Mouse (Mus musculus): Measurements from ENCODE around the gene Fam222b.
A peak's percentile ranks its signal among the peaks of the same experiment; 100 is the strongest.
"Not testable (repeated sequence)": the region's sequence is repeated elsewhere in the genome, so short reads cannot be mapped to it uniquely, and the experiment has no call there.

Fam222b gene

GRCm38 (mm10) chr11:78087756-78088281, 6.6 kb upstream of the Fam222b start:
- no peak for DNase-seq (ENCODE audit: low spot score)

DNA sequence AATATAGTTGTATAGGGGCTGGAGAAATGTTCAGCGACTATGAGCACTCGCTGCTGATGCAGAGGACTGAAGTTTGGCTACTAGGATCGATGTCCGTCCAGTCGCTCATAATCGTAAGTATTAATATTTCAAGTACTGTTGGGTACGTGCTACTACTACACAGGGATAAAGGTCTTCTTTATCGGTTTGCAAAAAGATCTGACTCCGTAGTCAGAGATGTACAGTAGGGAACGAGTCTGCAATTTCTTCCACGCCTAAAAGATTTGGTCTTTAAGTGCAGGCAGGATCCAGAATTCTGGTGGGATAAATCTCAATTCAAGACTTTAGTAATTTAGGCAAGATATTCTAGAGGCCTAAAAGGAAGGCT, 340 bp upstream of the Fam222b start:
- DNase-seq (ENCODE audit: low spot score): no peak

DNA sequence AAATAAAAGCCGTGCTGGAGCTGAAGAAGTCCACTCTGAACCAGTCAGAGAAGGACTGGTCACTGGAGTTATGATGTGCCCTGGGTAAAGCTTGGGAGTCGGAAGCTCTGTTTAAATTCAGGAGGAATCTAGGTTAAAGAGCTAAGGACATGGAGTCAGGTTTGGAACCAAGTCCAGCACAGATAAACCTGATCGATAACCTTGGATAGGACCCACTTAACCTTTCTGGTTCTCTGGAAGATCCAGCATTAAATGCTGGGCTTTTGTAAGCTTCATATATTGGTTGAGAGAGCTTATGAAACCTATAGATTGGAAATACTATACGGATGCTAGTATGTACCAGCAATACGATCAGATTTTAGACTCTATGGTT, 670 bp downstream of the Fam222b start:
- no peak for DNase-seq (ENCODE audit: low spot score)

GRCm38 (mm10) chr11:78097077-78097476, 2.6 kb downstream of the Fam222b start:
- DNase-seq (ENCODE audit: low spot score): no peak

DNA sequence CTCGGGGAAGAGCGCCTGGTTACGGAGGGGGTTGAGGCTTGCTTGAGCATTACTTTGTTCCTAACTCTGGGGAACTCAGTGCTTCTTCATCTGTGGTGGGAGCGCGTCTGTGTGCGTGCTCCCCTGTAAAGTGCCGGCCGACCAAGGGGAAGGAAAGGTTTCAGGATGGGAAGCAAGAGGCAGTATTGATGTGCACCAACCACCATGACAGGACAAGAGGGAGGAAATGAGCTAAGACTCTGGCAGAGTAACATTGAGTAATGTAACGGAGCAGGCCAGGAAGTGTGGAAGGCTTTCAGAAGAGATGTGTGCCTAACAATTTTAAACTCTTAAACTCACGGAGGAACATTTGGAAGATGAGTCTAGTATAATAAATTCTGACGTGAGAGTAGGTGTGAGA, 6.3 kb downstream of the Fam222b start:
- no peak for DNase-seq (ENCODE audit: low spot score)

DNA sequence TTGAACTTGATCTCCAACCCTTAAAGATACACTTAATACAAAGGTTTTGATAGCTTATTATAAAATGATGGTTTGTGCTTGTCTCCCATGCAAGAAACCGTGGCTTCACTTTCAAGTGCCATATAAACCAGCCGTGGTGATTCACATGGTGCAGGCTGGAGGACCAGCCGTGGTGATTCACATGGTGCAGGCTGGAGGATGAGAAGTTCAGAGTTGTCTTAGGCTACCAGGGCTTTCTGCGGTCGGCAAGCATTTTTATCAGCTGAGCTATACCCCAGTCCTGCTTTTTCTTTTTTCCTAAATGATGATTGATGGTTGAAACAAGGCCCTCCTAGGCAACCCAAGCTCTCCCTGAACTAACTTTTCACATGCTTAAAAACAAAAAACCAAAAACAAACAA, 7.7 kb downstream of the Fam222b start:
- DNase-seq (ENCODE audit: low spot score): no peak

DNA sequence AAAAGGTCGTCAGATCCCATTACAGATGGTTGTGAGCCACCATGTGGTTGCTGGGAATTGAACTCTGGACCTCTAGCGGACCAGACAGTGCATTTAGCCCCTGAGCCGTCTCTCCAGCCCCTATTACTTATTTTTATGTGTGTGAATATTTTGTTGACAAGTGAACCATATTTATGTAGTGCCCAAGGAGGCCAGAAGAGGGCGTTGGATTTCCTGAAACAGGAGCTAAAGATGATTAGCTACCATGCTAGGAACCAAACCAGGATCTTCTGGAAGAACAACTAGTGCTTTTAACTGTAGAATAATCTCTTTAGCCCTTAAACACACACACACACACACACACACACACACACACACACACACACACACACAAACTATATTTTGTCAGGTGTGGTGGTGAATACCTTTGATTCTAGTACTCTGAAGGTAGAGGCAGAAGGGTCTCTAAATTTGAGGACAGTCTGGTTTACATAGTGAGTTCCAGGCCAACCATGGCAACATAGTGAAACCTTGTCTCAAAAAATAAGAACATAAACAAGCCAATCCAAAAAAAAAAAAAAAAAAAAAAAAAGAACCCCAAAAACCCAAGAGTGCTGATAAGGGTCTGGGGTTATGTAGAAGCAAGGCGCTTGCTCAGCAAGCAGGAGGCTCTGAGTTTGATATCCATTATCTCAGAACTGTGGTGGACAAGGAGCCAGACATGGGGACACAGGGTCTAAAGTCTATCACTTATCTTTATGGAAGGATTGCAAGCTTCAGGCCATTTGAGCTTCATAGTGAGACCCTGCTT, 8.7 kb downstream of the Fam222b start:
- DNase-seq (ENCODE audit: low spot score): no peak

DNA sequence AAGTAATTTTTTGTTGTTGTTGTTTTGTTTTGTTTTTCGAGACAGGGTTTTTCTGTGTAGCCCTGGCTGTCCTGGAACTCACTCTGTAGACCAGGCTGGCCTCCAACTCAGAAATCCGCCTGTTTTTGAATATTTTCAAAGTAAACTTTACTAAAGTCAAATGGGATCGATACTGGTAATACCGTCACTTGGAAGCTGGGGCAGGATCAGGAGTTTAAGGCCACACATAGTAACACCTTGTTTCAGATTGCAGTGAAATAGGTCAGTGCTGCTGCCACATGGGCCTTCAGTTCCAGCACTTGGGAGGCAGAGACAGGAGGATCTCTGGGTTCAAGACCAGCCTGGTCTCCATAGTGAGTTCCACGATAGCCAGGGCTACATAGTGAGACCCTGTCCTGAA, 10.0 kb downstream of the Fam222b start:
- no peak for DNase-seq (ENCODE audit: low spot score)

- DNase-seq (ENCODE audit: low spot score): no peak
Measured at GRCm38 (mm10) chr11:78113616-78114015, 19.2 kb downstream of the Fam222b start.

- no peak for DNase-seq (ENCODE audit: low spot score)
Measured at GRCm38 (mm10) chr11:78114676-78115366, 20.4 kb downstream of the Fam222b start.

DNA sequence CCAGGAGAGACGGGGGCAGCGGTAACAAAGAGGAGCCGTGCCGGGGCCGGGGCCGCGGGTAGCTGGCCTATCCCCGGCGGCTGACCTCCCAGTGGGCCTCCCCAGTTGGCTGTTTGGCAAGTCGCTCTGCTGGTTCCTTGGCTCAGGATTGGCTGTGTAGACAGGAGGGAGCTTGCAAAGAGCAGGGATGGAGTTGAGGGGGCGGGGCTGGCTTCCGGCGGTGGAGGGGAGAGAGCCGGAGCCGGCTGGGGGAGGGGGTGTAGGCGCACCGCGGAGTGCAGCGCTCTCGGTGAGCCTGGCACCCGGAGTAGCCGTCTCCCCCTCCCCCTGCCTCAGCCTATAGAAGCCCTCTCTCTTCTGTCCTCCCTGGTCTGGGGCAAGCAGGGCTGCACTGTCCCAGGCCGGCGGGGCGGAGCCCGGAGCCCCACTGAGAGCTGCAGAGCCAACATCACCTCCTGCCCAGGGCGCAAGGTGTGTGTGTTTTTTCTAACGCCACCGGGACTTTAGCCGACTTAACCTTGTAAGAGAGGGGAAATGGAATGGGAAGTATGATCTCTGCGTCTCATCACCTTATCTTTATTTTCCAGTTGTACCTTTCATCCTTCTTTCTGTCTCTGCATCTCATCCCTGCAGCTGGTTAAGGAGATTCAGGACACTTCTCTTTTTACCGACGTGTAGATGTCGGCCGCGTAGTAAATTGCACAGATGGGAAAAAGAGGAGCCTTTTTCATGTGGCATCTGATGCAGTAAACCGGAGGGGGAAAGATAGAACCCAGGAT, 21.1 kb downstream of the Fam222b start:
- peak; percentile 67 for DNase-seq (ENCODE audit: low spot score)

- no peak for DNase-seq (ENCODE audit: low spot score)
Measured at GRCm38 (mm10) chr11:78116146-78116410, 21.6 kb downstream of the Fam222b start.

- DNase-seq (ENCODE audit: low spot score): no peak
Measured at GRCm38 (mm10) chr11:78118467-78118866, 24.0 kb downstream of the Fam222b start.

DNA sequence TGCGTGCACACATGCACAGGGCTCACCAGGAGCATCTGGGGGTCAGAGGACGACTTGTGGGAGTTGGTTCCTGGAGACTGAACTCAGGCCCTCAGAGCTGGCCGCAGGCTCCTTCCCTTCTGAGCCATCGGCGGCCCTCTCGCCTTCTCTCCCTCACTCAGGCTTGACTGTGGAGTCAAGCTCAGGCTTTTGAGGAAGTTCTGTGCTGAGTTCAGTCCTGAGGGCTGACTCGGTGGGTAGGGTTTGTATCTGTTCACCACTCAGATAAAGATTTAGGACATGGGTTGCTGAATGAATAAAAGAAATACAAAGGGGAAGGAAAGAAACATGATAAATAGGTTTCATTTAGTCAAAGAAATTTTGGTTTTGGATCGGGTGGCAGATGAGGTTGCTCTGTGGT, 25.4 kb downstream of the Fam222b start:
- no peak for DNase-seq (ENCODE audit: low spot score)

DNA sequence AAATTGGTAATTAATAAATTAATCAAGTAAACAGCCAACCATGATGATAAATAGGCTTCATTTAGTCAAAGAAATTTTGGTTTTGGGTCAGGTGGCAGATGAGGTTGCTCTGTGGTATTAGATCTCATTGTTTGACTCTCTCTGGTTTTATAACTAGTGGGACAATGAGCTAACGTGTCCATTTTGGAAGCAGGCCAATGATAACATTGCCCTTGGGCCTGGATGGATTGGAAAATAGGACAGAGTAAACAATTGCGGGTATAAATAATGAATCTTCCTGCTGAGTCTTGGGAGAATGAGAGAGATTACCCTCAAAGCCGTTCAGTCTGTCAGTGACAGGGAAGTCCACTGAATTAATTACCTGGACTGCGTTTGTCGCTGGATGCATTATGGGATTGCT, 26.7 kb downstream of the Fam222b start:
- DNase-seq (ENCODE audit: low spot score): no peak

DNA sequence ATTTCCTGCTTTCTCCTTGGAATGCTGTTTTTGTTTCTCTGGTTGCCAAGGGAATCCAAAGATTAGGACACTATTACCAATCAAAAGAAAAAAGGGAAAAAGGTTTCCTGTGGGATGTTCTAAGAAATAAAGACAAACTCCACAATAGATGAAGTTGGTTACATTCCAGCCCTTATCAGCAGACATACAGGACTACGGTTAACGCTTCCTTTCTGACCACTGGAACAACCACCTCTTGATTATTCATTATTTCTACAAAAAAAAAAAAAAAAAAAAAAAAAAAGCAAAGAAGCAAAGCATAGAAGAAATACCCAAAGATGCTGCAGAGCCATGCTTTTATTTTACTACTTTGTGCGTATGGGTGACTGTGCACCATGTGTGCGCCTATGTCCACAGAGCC, 28.4 kb downstream of the Fam222b start:
- no peak for DNase-seq (ENCODE audit: low spot score)

DNA sequence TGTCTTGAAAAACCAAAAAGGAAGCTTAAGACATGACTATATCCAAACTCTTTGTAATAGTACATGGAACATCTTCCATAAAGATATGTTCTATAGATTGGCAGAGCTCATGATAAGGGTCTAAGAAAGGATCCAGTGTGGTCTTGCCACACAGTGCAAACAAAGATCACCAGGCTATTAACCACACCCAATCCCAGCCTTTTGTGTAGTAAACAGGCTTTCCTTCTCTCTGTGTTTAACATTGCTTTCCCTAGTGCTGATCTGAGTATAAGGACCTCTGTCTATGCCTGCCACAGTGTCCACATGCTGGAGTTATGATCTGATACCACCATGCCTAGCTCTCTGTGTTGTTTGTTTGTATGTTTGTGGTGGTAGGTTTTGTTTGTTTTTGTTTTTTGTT, 29.3 kb downstream of the Fam222b start:
- no peak for DNase-seq (ENCODE audit: low spot score)

DNA sequence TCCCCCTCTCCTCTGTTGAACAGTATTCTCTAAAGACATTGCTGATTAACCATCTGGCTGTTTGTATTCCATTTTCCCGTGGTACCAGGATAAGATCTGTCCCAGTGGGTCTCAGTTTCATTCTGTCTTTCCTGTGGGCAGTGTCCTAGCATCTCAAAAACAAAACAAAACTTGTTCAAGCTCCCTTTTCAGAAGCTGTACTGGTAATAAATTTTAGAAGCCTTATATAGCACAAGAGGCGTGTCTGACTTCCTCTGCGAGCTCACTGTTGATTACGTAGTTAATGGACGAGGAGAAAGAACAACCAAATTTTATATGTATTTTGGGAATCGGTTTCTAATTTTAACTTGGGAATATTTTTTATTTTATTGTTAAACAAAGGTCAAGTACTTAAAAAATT, 31.2 kb downstream of the Fam222b start:
- DNase-seq (ENCODE audit: low spot score): no peak

DNA sequence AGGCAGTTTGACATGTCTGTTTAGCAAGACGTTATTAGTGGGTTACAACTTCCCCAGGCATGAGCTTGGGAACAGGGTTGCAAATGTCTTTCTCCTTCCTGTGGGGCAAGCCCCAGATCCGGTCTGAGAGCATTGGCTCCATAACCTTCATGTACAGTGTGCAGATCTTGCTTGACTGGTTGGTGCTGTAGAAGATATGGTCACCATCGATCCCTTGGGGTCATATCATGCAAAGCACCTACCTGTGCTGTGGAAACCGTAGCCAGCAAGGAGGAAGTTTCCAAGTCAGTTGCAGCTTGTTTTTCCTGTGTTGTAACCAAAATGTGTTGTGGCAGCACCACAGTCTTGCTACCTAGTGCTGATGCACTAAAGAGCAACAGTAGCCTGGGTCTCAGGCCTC, 32.3 kb downstream of the Fam222b start:
- no peak for DNase-seq (ENCODE audit: low spot score)

DNA sequence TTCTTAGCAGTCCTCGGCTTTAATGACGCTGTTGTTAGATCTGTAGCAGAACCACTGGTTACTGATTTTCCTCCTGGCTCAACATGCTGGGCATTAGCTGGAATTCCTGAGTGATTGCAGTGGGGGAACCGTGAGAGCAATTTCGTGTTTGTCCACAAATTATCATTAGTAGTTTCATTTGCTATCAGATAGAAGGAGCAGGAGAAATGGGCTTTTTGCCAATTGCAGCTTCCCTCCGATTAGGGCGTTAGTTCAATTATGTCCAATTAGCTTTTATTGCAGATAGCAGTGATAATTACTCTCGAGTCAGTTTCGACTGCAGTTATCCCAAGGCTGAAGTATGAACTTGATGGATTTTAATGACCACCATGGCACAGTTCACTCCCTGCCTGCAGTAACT, 35.0 kb downstream of the Fam222b start:
- DNase-seq (ENCODE audit: low spot score): no peak

- no peak for DNase-seq (ENCODE audit: low spot score)
Measured at GRCm38 (mm10) chr11:78133915-78134314, 39.5 kb downstream of the Fam222b start.

- no peak for DNase-seq (ENCODE audit: low spot score)
Measured at GRCm38 (mm10) chr11:78134344-78134743, 39.9 kb downstream of the Fam222b start.

GRCm38 (mm10) chr11:78135314-78135713, 40.9 kb downstream of the Fam222b start:
- DNase-seq (ENCODE audit: low spot score): not testable (repeated sequence)
